Mouse (Mus musculus): ENCODE data around the gene Tspan18.

Gene Tspan18

DNA sequence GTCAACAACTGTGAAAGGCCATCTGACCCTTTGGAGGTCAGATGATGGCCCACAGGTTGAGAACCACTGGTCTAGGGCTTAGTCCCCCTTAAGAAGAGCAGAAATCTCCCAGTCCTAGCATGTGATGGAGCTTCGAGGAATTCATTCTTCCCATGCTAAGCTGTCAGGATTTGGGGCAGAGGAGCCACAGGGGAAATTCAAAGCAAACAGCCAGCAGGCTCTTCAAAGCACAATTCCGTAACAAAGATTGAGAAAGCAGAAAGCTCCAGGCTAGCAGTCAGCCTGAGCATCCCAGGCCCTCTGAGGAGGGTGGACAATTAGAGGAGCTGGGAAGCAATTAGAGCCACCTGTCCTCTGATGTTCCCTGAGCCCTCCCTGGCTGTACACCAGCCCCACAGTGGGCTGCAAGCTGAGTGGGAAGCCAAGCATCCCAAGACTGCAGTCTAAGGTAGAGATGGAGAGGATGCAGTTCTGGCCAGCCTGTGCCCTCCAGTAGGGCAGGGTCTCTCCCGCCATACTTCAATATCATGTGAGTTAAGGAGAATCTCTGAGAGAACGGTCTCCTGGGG lies 173.8 kb downstream of the Tspan18 start:
- DNase-seq (ENCODE audit: extremely low spot score), result no peak

DNA sequence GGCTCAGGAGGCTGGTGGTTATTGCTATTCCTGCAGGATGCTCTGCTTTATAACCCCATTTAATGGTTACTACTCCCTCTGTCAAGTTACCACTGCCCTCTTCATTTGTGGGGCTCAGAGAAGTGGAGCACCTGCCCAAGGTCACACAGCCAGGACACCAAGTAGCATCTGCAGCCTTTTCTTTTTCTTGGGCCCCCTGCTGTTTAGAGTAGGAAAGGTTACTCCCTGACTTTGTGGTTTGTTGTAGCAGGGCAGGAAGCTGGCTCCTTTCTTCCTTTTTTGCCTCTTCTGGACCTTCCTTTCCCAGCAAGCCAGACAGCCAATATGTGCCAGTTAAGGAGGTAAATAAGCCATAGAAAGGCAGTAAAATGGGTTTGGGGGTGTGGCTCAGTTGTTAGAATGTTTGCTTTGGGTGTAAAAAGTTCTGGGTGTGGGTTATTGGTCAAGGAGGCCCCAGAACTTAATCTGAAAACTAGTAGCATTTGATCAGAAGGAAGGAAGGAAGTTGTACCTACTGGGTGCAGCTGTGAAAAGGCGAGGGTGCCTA lies 179.7 kb downstream of the Tspan18 start:
- no peak for DNase-seq (ENCODE audit: extremely low spot score)

DNA sequence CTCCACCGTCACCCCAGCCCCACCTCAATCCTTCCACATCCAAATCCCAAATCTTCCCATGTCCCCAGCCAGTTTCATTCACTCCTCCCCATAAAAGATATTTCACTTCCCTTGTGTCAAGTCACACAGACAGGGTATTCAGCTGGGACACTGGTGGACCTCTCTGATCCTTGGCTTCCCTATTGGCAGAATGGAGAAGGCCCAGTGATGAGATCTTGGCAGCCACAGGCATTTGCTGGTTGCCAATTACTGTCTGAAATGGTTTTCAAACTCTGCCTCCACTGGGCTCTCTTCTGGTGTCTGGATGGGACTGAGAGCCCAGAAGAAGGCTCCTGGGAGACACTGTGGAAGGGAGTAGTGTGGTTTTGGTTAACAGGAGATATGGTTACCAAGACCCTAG lies 180.5 kb downstream of the Tspan18 start:
- no peak for DNase-seq (ENCODE audit: extremely low spot score)

DNA sequence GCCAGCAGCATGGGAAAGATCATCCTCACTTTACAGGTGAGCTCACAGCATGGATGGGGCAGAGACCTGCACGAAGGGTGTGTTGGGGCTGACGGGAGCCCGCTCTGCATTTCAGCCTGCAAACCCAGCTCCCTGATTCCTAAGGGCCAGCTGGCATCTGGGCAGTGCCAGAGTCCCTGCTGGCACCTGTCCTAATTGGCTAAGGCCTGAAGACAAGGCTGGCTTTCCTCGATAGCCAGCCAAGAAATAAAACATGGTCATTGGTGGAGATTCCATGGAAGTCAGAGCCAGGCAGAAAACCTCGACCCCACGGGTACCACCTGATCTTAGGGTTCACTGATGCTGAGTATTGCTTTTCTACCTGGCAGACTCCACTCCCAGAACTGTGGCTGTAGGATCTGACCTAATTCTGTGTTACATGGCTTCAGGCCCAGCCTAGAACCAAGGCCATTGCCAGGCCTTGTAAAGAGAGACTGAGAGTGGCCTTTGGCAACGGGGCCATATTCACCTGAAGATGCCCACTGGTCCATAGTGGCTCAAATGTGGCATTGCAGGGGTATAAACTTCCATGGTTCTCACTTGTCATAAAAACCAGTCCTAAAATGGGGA lies 181.3 kb downstream of the Tspan18 start:
- no peak for DNase-seq (ENCODE audit: extremely low spot score)

DNA sequence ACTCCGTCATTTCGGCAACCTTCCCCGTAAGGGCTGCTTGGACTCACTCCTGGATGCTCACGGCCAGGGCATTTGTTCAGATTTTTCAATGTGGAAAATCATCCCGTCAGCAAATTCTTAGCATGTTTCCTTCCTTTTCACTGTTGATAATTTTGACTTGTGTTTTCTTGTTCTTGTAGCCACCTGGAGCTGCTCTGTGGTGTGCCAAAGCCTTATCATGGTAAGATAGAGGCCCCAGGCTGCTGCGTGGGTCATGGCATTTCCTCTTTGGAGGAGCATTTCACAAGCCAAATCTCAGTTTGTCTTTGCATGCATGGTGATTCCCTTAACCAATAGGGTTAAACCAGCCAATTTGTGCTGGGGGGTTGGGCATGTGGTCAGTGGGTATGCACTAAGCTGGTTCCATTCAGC lies 182.1 kb downstream of the Tspan18 start:
- DNase-seq (ENCODE audit: extremely low spot score), result no peak

Data from embryo, embryonic 9.5 days (tissue).